Mouse (Mus musculus): ENCODE data around the gene Pip4k2b. TPM values are rescaled to one million over a fixed set of nuclear protein-coding genes. Genes with fewer than 3 reads are reported as not detected.
"Not testable (repeated sequence)": the region's sequence is repeated elsewhere in the genome, so short reads cannot be mapped to it uniquely, and the experiment has no call there.

The Pip4k2b gene
- polyA plus RNA-seq, 1 experiment from 2014 or later = 4.7 TPM

GRCm38 (mm10) chr11:97711200-97711900 lies 33.2 kb downstream of the Pip4k2b start:
- Histone ChIP-seq H3K27me3 (replicated peaks; ENCODE audit: control insufficient read depth, insufficient read depth, low read length) (no peaks in the 10 kb centered on the region), H3K9me3 (ENCODE audit: control insufficient read depth, low read length) (no peaks in the 10 kb centered on the region), H3K4me3 (replicated peaks; ENCODE audit: low read length) (no peak overlapping the region), H3K9ac (replicated peaks; ENCODE audit: low read depth, low read length) (no peak overlapping the region), H3K4me2 (ENCODE audit: low read length) (no peak overlapping the region), H3K4me1 (replicated peaks; ENCODE audit: control insufficient read depth, insufficient read depth, low read length) (no peaks in the 10 kb centered on the region), H3K36me3 (ENCODE audit: control insufficient read depth, insufficient read depth) (peaks cover 28% of the 10 kb centered on the region), H3K27ac (ENCODE audit: low read length) (no peak overlapping the region)
- WGBS = 86% methylated on average over 13 of the region's 13 CpGs
- no peak for ATAC-seq

DNA sequence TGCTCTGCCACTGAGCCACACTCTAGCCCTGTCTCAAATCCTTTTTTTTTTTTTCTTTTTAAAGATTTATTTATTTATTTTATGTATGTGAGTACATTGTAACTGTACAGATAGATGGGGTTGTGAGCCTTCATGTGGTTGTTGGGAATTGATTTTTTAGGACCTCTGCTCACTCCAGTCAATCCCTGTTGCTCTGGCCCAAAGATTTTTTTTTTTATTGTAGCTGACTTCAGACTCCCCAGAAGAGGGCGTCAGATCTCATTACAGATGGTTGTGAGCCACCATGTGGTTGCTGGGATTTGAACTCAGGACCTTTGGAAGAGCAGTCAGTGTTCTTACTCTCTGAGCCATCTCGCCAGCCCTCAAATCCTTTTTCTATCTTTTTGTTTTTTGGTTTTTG lies 34.4 kb downstream of the Pip4k2b start:
- H3K36me3 ChIP-seq (ENCODE audit: control insufficient read depth, insufficient read depth) = peaks cover 28% of the 10 kb centered on the region
- H3K9ac ChIP-seq (replicated peaks; ENCODE audit: low read depth, low read length); H3K9me3 ChIP-seq (ENCODE audit: control insufficient read depth, low read length); H3K4me2 ChIP-seq (ENCODE audit: low read length); ATAC-seq; H3K4me3 ChIP-seq (replicated peaks; ENCODE audit: low read length); H3K4me1 ChIP-seq (replicated peaks; ENCODE audit: control insufficient read depth, insufficient read depth, low read length); H3K27ac ChIP-seq (ENCODE audit: low read length); H3K27me3 ChIP-seq (replicated peaks; ENCODE audit: control insufficient read depth, insufficient read depth, low read length): not testable (repeated sequence)
- 75% methylated on average over 2 of the region's 2 CpGs for WGBS

- peak within 1 kb of the TSS; percentile 93 for H3K4me3 ChIP-seq (replicated peaks; ENCODE audit: low read length)
- H3K4me2 ChIP-seq (ENCODE audit: low read length) = peak within 1 kb of the TSS; percentile 80
- no peaks in the 10 kb centered on the region for H3K9me3 ChIP-seq (ENCODE audit: control insufficient read depth, low read length)
- H3K27ac ChIP-seq (ENCODE audit: low read length) = peak within 1 kb of the TSS; percentile 93
- peak within 1 kb of the TSS; percentile 81 for H3K9ac ChIP-seq (replicated peaks; ENCODE audit: low read depth, low read length)
- peak; percentile 87 for ATAC-seq
- no peaks in the 10 kb centered on the region for H3K27me3 ChIP-seq (replicated peaks; ENCODE audit: control insufficient read depth, insufficient read depth, low read length)
- peaks cover 18% of the 10 kb centered on the region for H3K36me3 ChIP-seq (ENCODE audit: control insufficient read depth, insufficient read depth)
- under 1% methylated on average over 35 of the region's 35 CpGs for WGBS
- H3K4me1 ChIP-seq (replicated peaks; ENCODE audit: control insufficient read depth, insufficient read depth, low read length) = peaks cover 26% of the 10 kb centered on the region
These were observed 41.3 kb downstream of the Pip4k2b start, which contains the start of gene Psmb3 for GRCm38 (mm10) chr11:97703039-97703826. Gene Psmb3, plus strand, starts transcription at chr11:97703399.

GRCm38 (mm10) chr11:97702393-97702745 lies 42.1 kb downstream of the Pip4k2b start:
- peak; percentile 13 for ATAC-seq
- H3K27me3 ChIP-seq (replicated peaks; ENCODE audit: control insufficient read depth, insufficient read depth, low read length) = no peaks in the 10 kb centered on the region
- peak overlapping the region; percentile 93 for H3K27ac ChIP-seq (ENCODE audit: low read length)
- peaks cover 33% of the 10 kb centered on the region for H3K4me1 ChIP-seq (replicated peaks; ENCODE audit: control insufficient read depth, insufficient read depth, low read length)
- WGBS = 0% methylated on average over 24 of the region's 24 CpGs
- no peaks in the 10 kb centered on the region for H3K9me3 ChIP-seq (ENCODE audit: control insufficient read depth, low read length)
- peak overlapping the region; percentile 80 for H3K4me2 ChIP-seq (ENCODE audit: low read length)
- H3K4me3 ChIP-seq (replicated peaks; ENCODE audit: low read length) = peak overlapping the region; percentile 93
- peak overlapping the region; percentile 70 for H3K9ac ChIP-seq (replicated peaks; ENCODE audit: low read depth, low read length)
- peaks cover 13% of the 10 kb centered on the region for H3K36me3 ChIP-seq (ENCODE audit: control insufficient read depth, insufficient read depth)

- Histone ChIP-seq H3K4me1 (replicated peaks; ENCODE audit: control insufficient read depth, insufficient read depth, low read length) (peaks cover 39% of the 10 kb centered on the region), H3K4me3 (replicated peaks; ENCODE audit: low read length) (peak overlapping the region; percentile 93), H3K4me2 (ENCODE audit: low read length) (peak overlapping the region; percentile 80), H3K9me3 (ENCODE audit: control insufficient read depth, low read length) (no peaks in the 10 kb centered on the region), H3K36me3 (ENCODE audit: control insufficient read depth, insufficient read depth) (peaks cover 8% of the 10 kb centered on the region), H3K27ac (ENCODE audit: low read length) (peak overlapping the region; percentile 93), H3K27me3 (replicated peaks; ENCODE audit: control insufficient read depth, insufficient read depth, low read length) (no peaks in the 10 kb centered on the region), H3K9ac (replicated peaks; ENCODE audit: low read depth, low read length) (no peak overlapping the region)
- WGBS = 40% methylated on average over 15 of the region's 15 CpGs
- ATAC-seq = no peak
These were observed 42.7 kb downstream of the Pip4k2b start for GRCm38 (mm10) chr11:97701581-97702392.

DNA sequence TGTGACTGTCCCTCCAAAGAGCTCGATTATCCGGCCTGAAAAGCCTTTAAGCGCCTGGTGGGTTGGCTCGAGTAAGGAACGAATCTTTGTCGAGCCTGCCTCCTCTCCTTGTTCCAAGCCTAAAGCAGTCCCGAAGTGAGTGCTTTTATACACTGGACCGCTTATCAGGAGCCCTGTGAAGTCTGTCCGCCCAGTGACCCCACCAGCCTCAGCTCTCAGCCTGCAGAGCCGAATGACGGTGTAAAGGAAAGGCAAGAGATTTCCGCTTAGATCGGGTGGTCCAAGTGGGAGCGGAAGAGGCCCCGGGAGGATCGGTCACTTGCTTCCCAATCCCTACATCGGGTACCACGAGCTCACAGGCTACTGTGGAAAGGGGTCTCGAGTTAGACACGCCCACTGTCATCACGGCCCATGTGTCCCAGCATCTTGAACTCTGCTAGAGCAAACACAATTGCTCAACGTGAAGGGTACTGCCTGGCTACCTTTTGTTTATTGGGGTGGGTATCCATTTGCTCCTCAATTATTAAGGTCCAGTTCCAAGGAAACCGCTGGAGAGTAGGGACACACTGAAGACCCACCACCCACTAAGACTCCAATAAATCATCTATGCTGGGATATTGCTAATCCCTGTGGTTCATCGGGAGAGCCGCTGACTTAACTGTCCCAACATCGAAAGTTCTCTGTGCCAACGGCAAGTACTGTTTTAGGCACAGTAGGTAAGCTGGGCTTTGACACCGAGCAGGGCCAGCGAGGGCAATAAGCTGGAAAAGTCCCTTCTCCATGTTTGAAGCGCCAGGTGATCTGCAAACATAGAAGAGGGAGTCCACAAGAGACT lies 43.5 kb downstream of the Pip4k2b start:
- Histone ChIP-seq H3K4me2 (ENCODE audit: low read length) (peak overlapping the region; percentile 67), H3K9ac (replicated peaks; ENCODE audit: low read depth, low read length) (peak overlapping the region; percentile 83), H3K27ac (ENCODE audit: low read length) (peak overlapping the region; percentile 94), H3K4me3 (replicated peaks; ENCODE audit: low read length) (peak overlapping the region; percentile 76), H3K27me3 (replicated peaks; ENCODE audit: control insufficient read depth, insufficient read depth, low read length) (no peaks in the 10 kb centered on the region), H3K36me3 (ENCODE audit: control insufficient read depth, insufficient read depth) (0 out of 2 replicates have a peak, but pooled peaks cover 2% of the 10 kb centered on the region), H3K9me3 (ENCODE audit: control insufficient read depth, low read length) (no peaks in the 10 kb centered on the region), H3K4me1 (replicated peaks; ENCODE audit: control insufficient read depth, insufficient read depth, low read length) (peaks cover 47% of the 10 kb centered on the region)
- ATAC-seq = no peak
- WGBS = 17% methylated on average over 30 of the region's 30 CpGs

GRCm38 (mm10) chr11:97700003-97700745 lies 44.3 kb downstream of the Pip4k2b start, which contains the start of gene Pcgf2:
Gene Pcgf2, minus strand, starts transcription at chr11:97700497.
- peaks cover 55% of the 10 kb centered on the region for H3K4me1 ChIP-seq (replicated peaks; ENCODE audit: control insufficient read depth, insufficient read depth, low read length)
- H3K27ac ChIP-seq (ENCODE audit: low read length) = peak within 1 kb of the TSS; percentile 94
- peak within 1 kb of the TSS; percentile 76 for H3K4me3 ChIP-seq (replicated peaks; ENCODE audit: low read length)
- H3K36me3 ChIP-seq (ENCODE audit: control insufficient read depth, insufficient read depth) = 0 out of 2 replicates have a peak, but pooled peaks cover 2% of the 10 kb centered on the region
- peak within 1 kb of the TSS; percentile 88 for H3K4me2 ChIP-seq (ENCODE audit: low read length)
- ATAC-seq = peak; percentile 8
- under 1% methylated on average over 85 of the region's 85 CpGs for WGBS
- no peaks in the 10 kb centered on the region for H3K27me3 ChIP-seq (replicated peaks; ENCODE audit: control insufficient read depth, insufficient read depth, low read length)
- peak within 1 kb of the TSS; percentile 91 for H3K9ac ChIP-seq (replicated peaks; ENCODE audit: low read depth, low read length)
- no peaks in the 10 kb centered on the region for H3K9me3 ChIP-seq (ENCODE audit: control insufficient read depth, low read length)

DNA sequence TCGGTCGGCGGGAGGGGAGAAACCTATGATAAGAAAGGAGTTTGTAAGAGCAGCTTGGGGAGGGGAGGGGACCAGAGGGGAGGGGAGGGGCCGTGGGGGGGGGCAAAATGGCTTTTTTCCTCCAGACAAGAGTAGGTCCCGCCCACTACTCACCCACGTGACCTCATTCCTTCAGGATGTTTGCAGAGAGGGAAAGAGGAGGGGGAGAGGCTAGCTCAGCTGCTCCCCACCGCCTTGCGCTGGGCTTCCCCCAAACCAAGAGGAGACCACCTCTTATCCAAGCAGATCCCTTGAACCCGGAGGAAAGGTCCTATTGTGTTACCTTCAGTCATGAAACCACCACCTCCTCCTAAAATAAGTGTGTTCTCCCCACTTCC lies 44.9 kb downstream of the Pip4k2b start:
- 2% methylated on average over 6 of the region's 9 CpGs for WGBS
- Histone ChIP-seq H3K27me3 (replicated peaks; ENCODE audit: control insufficient read depth, insufficient read depth, low read length) (no peaks in the 10 kb centered on the region), H3K9me3 (ENCODE audit: control insufficient read depth, low read length) (no peaks in the 10 kb centered on the region), H3K36me3 (ENCODE audit: control insufficient read depth, insufficient read depth) (no peaks in the 10 kb centered on the region), H3K9ac (replicated peaks; ENCODE audit: low read depth, low read length) (peak overlapping the region; percentile 91), H3K27ac (ENCODE audit: low read length) (peak overlapping the region; percentile 94), H3K4me2 (ENCODE audit: low read length) (peak overlapping the region; percentile 67), H3K4me1 (replicated peaks; ENCODE audit: control insufficient read depth, insufficient read depth, low read length) (peaks cover 58% of the 10 kb centered on the region), H3K4me3 (replicated peaks; ENCODE audit: low read length) (peak overlapping the region; percentile 76)
- peak; percentile 27 for ATAC-seq

Data from forebrain, embryonic 16.5 days (tissue).